Mouse (Mus musculus) stomach, postnatal 0 days (tissue): ENCODE measurements at regions not wholly inside any gene's neighbourhood (a gene's known extent, or its start where the extent isn't known, plus 50 kb on each side); places are given as distances from the start of the nearest gene placed in this dataset.

ENCODE experiments used
- CTCF ChIP-seq: IDR thresholded peaks from 2 replicates; pipeline ENCODE4 v1.5.1; 2016; ENCODE audit warnings: antibody characterized with exemption, low read depth, mild to moderate bottlenecking, moderate library complexity
- EP300 ChIP-seq: optimal IDR thresholded peaks from 2 replicates; pipeline ENCODE3; 2016; ENCODE audit warnings: antibody characterized with exemption

DNA sequence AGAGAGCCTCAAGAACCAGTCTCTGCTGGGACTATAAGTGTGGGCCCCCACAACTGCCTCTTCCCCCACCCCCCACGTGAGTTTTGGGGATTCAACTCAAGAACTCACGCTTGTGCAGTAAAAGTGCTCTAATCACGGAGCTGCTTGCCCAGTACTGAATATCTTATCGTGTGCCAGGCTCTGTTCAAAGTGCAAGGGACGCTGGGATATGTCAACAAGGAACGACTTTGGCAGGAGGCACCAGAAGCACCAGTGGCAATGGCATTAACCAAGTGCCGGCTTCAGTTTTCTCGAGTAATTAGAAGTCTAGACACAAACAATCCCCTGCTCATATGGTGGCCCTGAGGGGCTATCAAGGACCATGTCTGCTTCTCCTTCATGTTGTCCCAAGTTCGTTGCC is 106.0 kb upstream of the Magi1 start:
- TF ChIP-seq CTCF: no peak
- TF ChIP-seq EP300: no peak
